Mouse (Mus musculus): Measurements from ENCODE around the gene Atp9a.

DNA sequence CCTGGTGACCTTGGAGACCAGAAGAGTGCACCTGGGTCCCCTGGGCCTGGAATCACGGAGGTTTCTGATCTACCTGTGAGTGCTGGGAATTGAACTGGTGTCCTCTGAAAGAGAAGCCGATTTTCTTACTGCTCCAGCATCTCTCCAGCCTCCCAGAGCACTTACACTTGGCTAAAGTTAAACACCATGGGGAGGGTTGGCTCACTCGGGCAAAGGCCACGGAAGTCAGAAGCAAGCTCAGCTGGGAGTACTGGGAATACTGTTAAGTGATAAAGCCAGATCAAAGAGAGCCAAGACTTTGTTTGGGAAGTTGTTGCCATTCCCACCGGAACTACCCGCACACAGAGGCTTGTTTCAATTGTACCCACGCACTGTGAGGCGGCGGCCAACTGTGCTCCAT lies 87.7 kb downstream of the Atp9a start:
- no peak for TF ChIP-seq CTCF (IDR thresholded peaks at IDR 0.05; ENCODE audit: extremely low read depth, insufficient read depth, low read length)
- no peak for TF ChIP-seq POLR2A (IDR thresholded peaks at IDR 0.05; ENCODE audit: extremely low read depth, insufficient read depth, low read length)
